Mouse (Mus musculus) kidney, postnatal 14 days (tissue): ENCODE results near the gene Plk5.

Experiments used
- DNase-seq: peaks from one replicate; pipeline ENCODE4 v3.0.0; 2022; ENCODE audit warnings: mixed read lengths

The Plk5 gene

GRCm38 (mm10) chr10:80389185-80389708 is 33.0 kb downstream of the Plk5 start:
- DNase-seq, result no peak

- DNase-seq, result no peak
Observed at GRCm38 (mm10) chr10:80390697-80391096, 34.4 kb downstream of the Plk5 start.

GRCm38 (mm10) chr10:80392687-80393086 is 36.4 kb downstream of the Plk5 start:
- DNase-seq, result peak; percentile 66

- DNase-seq, result no peak
Observed at GRCm38 (mm10) chr10:80395025-80395627, 38.9 kb downstream of the Plk5 start.

- no peak for DNase-seq
Observed at GRCm38 (mm10) chr10:80396822-80397523, 40.7 kb downstream of the Plk5 start.

- no peak for DNase-seq
Observed at GRCm38 (mm10) chr10:80397524-80398173, 41.4 kb downstream of the Plk5 start.

- no peak for DNase-seq
Observed at GRCm38 (mm10) chr10:80398174-80398535, 41.9 kb downstream of the Plk5 start.

GRCm38 (mm10) chr10:80398719-80399190 is 42.5 kb downstream of the Plk5 start:
- DNase-seq, result peak; percentile 99

GRCm38 (mm10) chr10:80399191-80399972 is 43.1 kb downstream of the Plk5 start, which contains the start of gene Mbd3:
Gene Mbd3 (minus strand): TSS chr10:80399550.
- DNase-seq, result peak; percentile 100

GRCm38 (mm10) chr10:80399973-80400703 is 43.9 kb downstream of the Plk5 start:
- no peak for DNase-seq

GRCm38 (mm10) chr10:80400704-80401161 is 44.5 kb downstream of the Plk5 start:
- DNase-seq, result no peak

GRCm38 (mm10) chr10:80403044-80403692 is 46.9 kb downstream of the Plk5 start:
- peak; percentile 63 for DNase-seq

- DNase-seq, result no peak
Observed at GRCm38 (mm10) chr10:80405481-80406173, 49.4 kb downstream of the Plk5 start.

GRCm38 (mm10) chr10:80406684-80407501 is 50.6 kb downstream of the Plk5 start, which contains the start of gene Uqcr11:
Gene Uqcr11 (minus strand): TSS chr10:80406830.
- DNase-seq, result peak; percentile 95

- DNase-seq, result no peak
Observed at GRCm38 (mm10) chr10:80407924-80408323, 51.7 kb downstream of the Plk5 start.

GRCm38 (mm10) chr10:80412656-80413541 is 56.6 kb downstream of the Plk5 start:
- DNase-seq, result no peak
